Mouse (Mus musculus) MEL (cell line): ENCODE results near the gene Abca3. TPM values are rescaled to one million over a fixed set of nuclear protein-coding genes. Genes with fewer than 3 reads are reported as not detected.

Experiments
- DNase-seq: peaks from one replicate; pipeline ENCODE4 v3.0.0; 2011; ENCODE audit warnings: low read depth, low spot score
- H3K27ac ChIP-seq: 2 replicates; pipeline ENCODE4 v1.5.1; 2012; ENCODE audit warnings: low read depth, mild to moderate bottlenecking, control low read depth, low read length, moderate library complexity; ENCODE audit not compliant: control insufficient read depth
- H3K27me3 ChIP-seq, 2 experiments: fragments of 150-350 bp in 1 of 2; sonication (generic) in 1 of 2; 2 replicates each; pipeline ENCODE4 v1.6.1; 2012; ENCODE audit warnings: low read length in 2 of 2, mild to moderate bottlenecking in 2 of 2, improper control_type of control experiment in 1 of 2, moderate library complexity in 1 of 2; ENCODE audit not compliant: insufficient read depth in 2 of 2, control insufficient read depth in 1 of 2
- H3K36me3 ChIP-seq, 2 experiments: 2 replicates each; pipeline ENCODE4 v1.6.1; 2012 to 2014; ENCODE audit warnings: low read length in 2 of 2, improper control_type of control experiment in 1 of 2, inconsistent platforms in 1 of 2, mild to moderate bottlenecking in 1 of 2; ENCODE audit not compliant: insufficient read depth in 2 of 2, control insufficient read depth in 1 of 2
- H3K4me1 ChIP-seq, 2 experiments: fragments of 150-350 bp in 1 of 2; sonication (generic) in 1 of 2; 2 replicates each; pipeline ENCODE4 v1.6.1; 2012; ENCODE audit warnings: low read length in 2 of 2, improper control_type of control experiment in 1 of 2, mild to moderate bottlenecking in 1 of 2; ENCODE audit not compliant: insufficient read depth in 2 of 2, control insufficient read depth in 1 of 2
- H3K4me3 ChIP-seq, 2 experiments: fragments of 150-350 bp in 1 of 2; sonication (generic) in 1 of 2; 2 replicates each; pipeline ENCODE4 v1.5.1; 2012; ENCODE audit warnings: low read depth in 2 of 2, low read length in 2 of 2, mild to moderate bottlenecking in 2 of 2, moderate library complexity in 2 of 2, control low read depth in 1 of 2, improper control_type of control experiment in 1 of 2; ENCODE audit not compliant: control insufficient read depth in 1 of 2, insufficient read depth in 1 of 2
- H3K79me2 ChIP-seq: 2 replicates; pipeline ENCODE4 v1.6.1; 2012; ENCODE audit warnings: mild to moderate bottlenecking, low read length, moderate library complexity; ENCODE audit not compliant: control insufficient read depth, poor library complexity, insufficient read depth
- H3K9ac ChIP-seq: 2 replicates; pipeline ENCODE4 v1.6.1; 2012; ENCODE audit warnings: low read depth, mild to moderate bottlenecking, control low read depth, low read length, moderate library complexity; ENCODE audit not compliant: control insufficient read depth, poor library complexity, severe bottlenecking
- H3K9me3 ChIP-seq: fragments of 150-350 bp; sonication (generic); replicated peaks from 2 replicates; pipeline ENCODE4 v1.6.1; 2012; ENCODE audit warnings: mild to moderate bottlenecking, low read length, improper control_type of control experiment, moderate library complexity; ENCODE audit not compliant: insufficient read depth
- BHLHE40 ChIP-seq: IDR thresholded peaks from 2 replicates; pipeline ENCODE4 v1.6.1; 2012; ENCODE audit warnings: low read depth, mild to moderate bottlenecking, inconsistent platforms, low read length, improper control_type of control experiment, borderline replicate concordance
- CHD1 ChIP-seq: IDR thresholded peaks from 2 replicates; pipeline ENCODE4 v1.6.1; 2012; ENCODE audit warnings: low read depth, mild to moderate bottlenecking, inconsistent platforms, low read length, improper control_type of control experiment
- CHD2 ChIP-seq: IDR thresholded peaks from 2 replicates; pipeline ENCODE4 v1.6.1; 2011; ENCODE audit warnings: low read length, improper control_type of control experiment
- E2F4 ChIP-seq: IDR thresholded peaks from 2 replicates; pipeline ENCODE4 v1.6.1; 2011; ENCODE audit warnings: low read depth, low read length, improper control_type of control experiment, borderline replicate concordance
- ELF1 ChIP-seq: IDR thresholded peaks from 2 replicates; pipeline ENCODE4 v1.6.1; 2014; ENCODE audit warnings: low read depth, mild to moderate bottlenecking, inconsistent platforms, low read length, improper control_type of control experiment, moderate library complexity
- HCFC1 ChIP-seq: IDR thresholded peaks from 2 replicates; pipeline ENCODE4 v1.6.1; 2012; ENCODE audit warnings: low read depth, mild to moderate bottlenecking, inconsistent platforms, low read length, improper control_type of control experiment, moderate library complexity
- JUND ChIP-seq: IDR thresholded peaks from 2 replicates; pipeline ENCODE4 v1.6.1; 2011; ENCODE audit warnings: low read depth, mild to moderate bottlenecking, improper control_type of control experiment, low read length
- KAT2A ChIP-seq: conservative IDR thresholded peaks from 2 replicates; pipeline ENCODE4 v1.6.1; 2012; ENCODE audit warnings: low read depth, low read length, improper control_type of control experiment, inconsistent platforms
- MAZ ChIP-seq: IDR thresholded peaks from 2 replicates; pipeline ENCODE4 v1.6.1; 2012; ENCODE audit warnings: low read depth, mild to moderate bottlenecking, inconsistent platforms, low read length, improper control_type of control experiment
- MEF2A ChIP-seq: IDR thresholded peaks from 2 replicates; pipeline ENCODE4 v1.6.1; 2014; ENCODE audit warnings: low read depth, mild to moderate bottlenecking, inconsistent platforms, low read length, improper control_type of control experiment; ENCODE audit not compliant: poor library complexity, insufficient replicate concordance, severe bottlenecking; ENCODE audit errors: extremely low read depth
- MXI1 ChIP-seq: IDR thresholded peaks from 2 replicates; pipeline ENCODE4 v1.6.1; 2011; ENCODE audit warnings: mild to moderate bottlenecking, low read depth, low read length, improper control_type of control experiment
- MYC ChIP-seq: IDR thresholded peaks from 2 replicates; pipeline ENCODE4 v1.6.1; 2011; ENCODE audit warnings: low read depth, mild to moderate bottlenecking, low read length, improper control_type of control experiment, moderate library complexity
- NRF1 ChIP-seq: IDR thresholded peaks from 2 replicates; pipeline ENCODE4 v1.6.1; 2014; ENCODE audit warnings: low read depth, mild to moderate bottlenecking, inconsistent platforms, low read length, improper control_type of control experiment, moderate library complexity; ENCODE audit not compliant: poor library complexity, insufficient read depth, severe bottlenecking
- POLR2A ChIP-seq, 2 experiments: IDR thresholded peaks; 2 replicates each; pipeline ENCODE4 v1.6.1; 2011 to 2012; ENCODE audit warnings: low read length in 2 of 2, mild to moderate bottlenecking in 2 of 2, control low read depth in 1 of 2, improper control_type of control experiment in 1 of 2, low read depth in 1 of 2, moderate library complexity in 1 of 2; ENCODE audit not compliant: control insufficient read depth in 1 of 2, insufficient read depth in 1 of 2, poor library complexity in 1 of 2
- SIN3A ChIP-seq: IDR thresholded peaks from 2 replicates; pipeline ENCODE4 v1.6.1; 2012; ENCODE audit warnings: low read length, improper control_type of control experiment, inconsistent platforms
- SMC3 ChIP-seq: IDR thresholded peaks from 2 replicates; pipeline ENCODE4 v1.6.1; 2011; ENCODE audit warnings: low read depth, low read length, improper control_type of control experiment
- TBP ChIP-seq: IDR thresholded peaks from 2 replicates; pipeline ENCODE4 v1.8.0; 2011; ENCODE audit warnings: low read depth, low read length, improper control_type of control experiment
- TCF12 ChIP-seq: IDR thresholded peaks from 2 replicates; pipeline ENCODE4 v1.6.1; 2014; ENCODE audit warnings: low read depth, mild to moderate bottlenecking, inconsistent platforms, low read length, improper control_type of control experiment, moderate library complexity
- USF2 ChIP-seq, 2 experiments: IDR thresholded peaks; 2 replicates each; pipeline ENCODE4 v1.6.1; 2011 to 2012; ENCODE audit warnings: improper control_type of control experiment in 2 of 2, low read length in 2 of 2, borderline replicate concordance in 1 of 2, inconsistent platforms in 1 of 2, low read depth in 1 of 2, mild to moderate bottlenecking in 1 of 2; ENCODE audit not compliant: insufficient read depth in 1 of 2
- ZC3H11A ChIP-seq: IDR thresholded peaks from 2 replicates; pipeline ENCODE4 v1.6.1; 2012; ENCODE audit warnings: low read depth, mild to moderate bottlenecking, inconsistent platforms, low read length, improper control_type of control experiment
- polyA plus RNA-seq, 2 experiments: library from polyadenylated mRNA; stranded (reverse) in 1 of 2; unstranded in 1 of 2; fragments of >175 nt in 1 of 2; fragments of >200 nt in 1 of 2; gene quantifications; 2 replicates each; pipeline versions ENCODE4 v1.2.1 to v1.2.4; 2012; ENCODE audit warnings: low replicate concordance in 2 of 2, low read depth in 1 of 2; ENCODE audit not compliant: insufficient read length in 2 of 2, insufficient read depth in 1 of 2, missing spikeins in 1 of 2
- total RNA-seq: library from RNA; depleted of rRNA; stranded (reverse); fragments of 300-350 nt; gene quantifications from 2 replicates; pipeline ENCODE4 v1.2.3, GENCODE M21; 2012

The Abca3 gene
- total and polyA plus RNA-seq, 3 experiments = 32.4 to 37.1 (median 36.6) TPM

- H3K79me2 ChIP-seq = peaks cover 43% of the 10 kb centered on the region
- peak; percentile 57 for DNase-seq
- H3K27ac ChIP-seq = peak overlapping the region; percentile 88
- no peak for TF ChIP-seq KAT2A
- no peak for TF ChIP-seq NRF1
- TF ChIP-seq MXI1 = no peak; the same call in 1 of the 2 replicates
- TF ChIP-seq JUND = no peak
- TF ChIP-seq USF2 (IDR thresholded peaks at IDR 0.05; ENCODE audit: borderline replicate concordance in 1 of 2, insufficient read depth in 1 of 2, low read depth in 1 of 2, low read length in 2 of 2) = no peak
- no peak for TF ChIP-seq E2F4
- TF ChIP-seq CHD1 = 0 out of 2 replicates have a peak, but pooled peaks have one; percentile 5
- no peak for TF ChIP-seq TCF12
- TF ChIP-seq SMC3 = no peak
- TF ChIP-seq CHD2 = no peak
- TF ChIP-seq HCFC1 = no peak
- TF ChIP-seq POLR2A (IDR thresholded peaks at IDR 0.05; ENCODE audit: control insufficient read depth in 1 of 2, insufficient read depth in 1 of 2, low read depth in 1 of 2, low read length in 2 of 2, poor library complexity in 1 of 2) = no peak; a peak in 1 of 4 replicates
- TF ChIP-seq BHLHE40 = no peak
- TF ChIP-seq ZC3H11A = no peak
- peak; percentile 60; the same call in 1 of the 2 replicates for TF ChIP-seq MYC
- no peak for TF ChIP-seq MEF2A
- TF ChIP-seq MAZ = 0 out of 2 replicates have a peak, but pooled peaks have one; percentile 26
- peak; percentile 41; the same call in 1 of the 2 replicates for TF ChIP-seq SIN3A
- no peak for TF ChIP-seq ELF1
- no peak for TF ChIP-seq TBP
- H3K4me1 ChIP-seq = peaks cover 9 to 31% of the 10 kb centered on the region in 2 experiments
- no peaks in the 10 kb centered on the region for H3K9me3 ChIP-seq
- H3K9ac ChIP-seq = peak overlapping the region; percentile 96
- H3K27me3 ChIP-seq = no peaks in the 10 kb centered on the region
- peak overlapping the region; percentile 74 to 96 for H3K4me3 ChIP-seq
- peaks cover 0 to 23% of the 10 kb centered on the region in 2 experiments; a peak in 2 of 4 replicates for H3K36me3 ChIP-seq
Measured at GRCm38 (mm10) chr17:24352370-24353194, 832 bp downstream of the Abca3 start.
